Comparison of ENCODE assay signal across 9 mouse cellular contexts in the genomic region with DNA sequence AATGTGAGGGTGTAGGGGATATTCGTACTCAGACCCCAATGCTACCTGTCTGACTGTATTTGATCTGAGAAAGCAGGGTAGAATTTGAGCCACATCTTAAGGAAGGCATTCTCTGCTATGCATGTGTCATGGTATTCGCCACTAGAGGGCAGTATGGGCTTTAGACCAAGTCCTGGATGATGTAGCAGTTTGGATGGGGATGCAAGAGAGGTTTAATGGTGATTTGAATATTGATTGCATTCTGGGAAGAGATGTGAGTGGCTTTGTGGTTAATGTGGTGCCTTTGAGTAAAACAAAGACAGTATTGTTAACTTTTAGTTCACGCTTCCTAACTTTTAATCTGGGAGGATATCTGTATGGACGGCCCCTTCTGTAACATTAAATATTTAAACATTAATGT. TPM values are rescaled to one million over a fixed set of nuclear protein-coding genes. Genes with fewer than 3 reads are reported as not detected.
A peak's percentile ranks its signal among the peaks of the same experiment; 100 is the strongest.
DNase-seq lines count a peak whose midpoint lies in the region; ATAC-seq lines count a peak whose summit lies in the region.
"Had no signal": no experiment of that assay in that cellular context is flagged by ENCODE, and none has a peak within 500 bp of the region (broad histone marks: within the 10 kb centered on the region; RNA-seq: fewer than 3 reads in every experiment).

No protein-coding gene starts in this region.

- DNase-seq in heart, adult 9 months (ENCODE audit: low spot score in 2 of 2), result peak; percentile 12 to 26
- DNase-seq in CD4-positive, CD25-positive, alpha-beta regulatory T cell, adult 2 months (ENCODE audit: low read depth, low spot score), result peak; percentile 90
- DNase-seq in adrenal gland, postnatal 25 days, result peak; percentile 34
- DNase-seq in embryonic facial prominence, embryonic 10.5 days (ENCODE audit: low spot score), result peak; percentile 57
- DNase-seq in thymus, postnatal 0 days (ENCODE audit: low spot score), result peak; percentile 85

- peaks cover 11% of the 10 kb centered on the region for H3K4me1 ChIP-seq in heart, embryonic 11.5 days (ENCODE audit: control insufficient read depth, insufficient read depth, low read length)
- peaks cover 21% of the 10 kb centered on the region for H3K4me1 ChIP-seq in embryonic facial prominence, embryonic 10.5 days
- H3K4me1 ChIP-seq: liver, embryonic 15.5 days had no signal

- no peak overlapping the region for H3K4me3 ChIP-seq in heart, embryonic 11.5 days (ENCODE audit: low read depth, low read length)
- H3K4me3 ChIP-seq in embryonic facial prominence, embryonic 10.5 days, result no peak overlapping the region
- H3K4me3 ChIP-seq: liver, embryonic 15.5 days had no signal

- no peaks in the 10 kb centered on the region for H3K36me3 ChIP-seq in heart, embryonic 11.5 days (ENCODE audit: control insufficient read depth, insufficient read depth, low read length)
- H3K36me3 ChIP-seq in embryonic facial prominence, embryonic 10.5 days (replicated peaks), result no peaks in the 10 kb centered on the region
- H3K36me3 ChIP-seq: liver, embryonic 15.5 days had no signal

- 47% methylated on average over 4 of the region's 4 CpGs for WGBS in heart, embryonic 11.5 days (ENCODE audit: insufficient replicate concordance)
- 42% methylated on average over 4 of the region's 4 CpGs for WGBS in embryonic facial prominence, embryonic 10.5 days

- no peak overlapping the region for H3K27ac ChIP-seq in heart, embryonic 11.5 days (ENCODE audit: low read depth, low read length)
- no peak overlapping the region for H3K27ac ChIP-seq in embryonic facial prominence, embryonic 10.5 days (replicated peaks)
- H3K27ac ChIP-seq: liver, embryonic 15.5 days had no signal

- ATAC-seq in heart, embryonic 11.5 days (replicated peaks; ENCODE audit: insufficient number of reproducible peaks, low FRiP score, low TSS enrichment), result no peak
- peak; percentile 62 for ATAC-seq in inflammation-experienced regulatory T-cells, adult 6 months
- peak; percentile 85 for ATAC-seq in megakaryocyte progenitor cell, adult 5-6 weeks (replicated peaks; ENCODE audit: poor library complexity)

- H3K9ac ChIP-seq in heart, embryonic 11.5 days (ENCODE audit: low read depth, low read length), result no peak overlapping the region
- H3K9ac ChIP-seq: liver, embryonic 15.5 days had no signal

- no peak overlapping the region for H3K4me2 ChIP-seq in heart, embryonic 11.5 days
- H3K4me2 ChIP-seq: liver, embryonic 15.5 days had no signal

- no peaks in the 10 kb centered on the region for H3K27me3 ChIP-seq in heart, embryonic 11.5 days (ENCODE audit: control insufficient read depth, insufficient read depth, low read length)
- no peaks in the 10 kb centered on the region for H3K27me3 ChIP-seq in embryonic facial prominence, embryonic 10.5 days (replicated peaks; ENCODE audit: low read depth, poor library complexity, severe bottlenecking)
- H3K27me3 ChIP-seq: liver, embryonic 15.5 days had no signal

- no peaks in the 10 kb centered on the region for H3K9me3 ChIP-seq in heart, embryonic 11.5 days (replicated peaks; ENCODE audit: control insufficient read depth, low read length)
- H3K9me3 ChIP-seq in embryonic facial prominence, embryonic 10.5 days, result no peaks in the 10 kb centered on the region
- H3K9me3 ChIP-seq: liver, embryonic 15.5 days had no signal

RNA-seq across cellular contexts. Expression of a gene that starts 22.3 kb away (rescaled TPM):
- polyA plus RNA-seq in heart, embryonic 11.5 days (2014; fragmentation: Nextera tagmentation; extraction: Ambion mirVana), result 1.3 TPM in 2 replicates
- 0.18 TPM in 1 of 2 replicates, not detected in the other for total RNA-seq in adrenal gland, postnatal 25 days (2021)
- polyA plus RNA-seq in embryonic facial prominence, embryonic 10.5 days (2016; fragmentation: Nextera tagmentation; extraction: Ambion mirVana), result 1.1 TPM in 2 replicates
- polyA plus RNA-seq in inflammation-experienced regulatory T-cells, adult 6 months (2017; shearing (Covaris generic)), result 10 to 100 TPM; 45.7 to 91.9 (median 55.6) TPM
- 24.3 and 26.9 TPM in 2 replicates for total RNA-seq in megakaryocyte progenitor cell, adult 5-6 weeks (2015)
- total RNA-seq in megakaryocyte progenitor cell, adult 5-6 weeks (2017), result 23.1 and 31.9 TPM in 2 replicates
- 26.4 and 27.8 TPM in 2 replicates for polyA plus RNA-seq in thymus, postnatal 0 days (2015; fragmentation: Nextera tagmentation; extraction: Ambion mirVana)

Comparison
In these comparisons a context has a peak if more than half of its experiments do, and no peak if none do; other contexts are left out.
1. DNase-seq: peak in every context shown above with its lines; median percentile 90 in CD4-positive, CD25-positive, alpha-beta regulatory T cell, adult 2 months; 85 in thymus, postnatal 0 days; 57 in embryonic facial prominence, embryonic 10.5 days; 34 in adrenal gland, postnatal 25 days; 19 in heart, adult 9 months.
2. RNA of a gene that starts 22.3 kb away (polyA plus RNA-seq): 45.7 to 91.9 TPM in inflammation-experienced regulatory T-cells, adult 6 months and 26.4 to 27.8 TPM in thymus, postnatal 0 days; 1.3 TPM in heart, embryonic 11.5 days and 1.1 TPM in embryonic facial prominence, embryonic 10.5 days; every median in the first group is over 10 times any median in the second.